Mouse (Mus musculus): ENCODE data around the gene Gm9999. TPM values are rescaled to one million over a fixed set of nuclear protein-coding genes. Genes with fewer than 3 reads are reported as not detected.
A peak's percentile ranks its signal among the peaks of the same experiment; 100 is the strongest.

The Gm9999 gene
- polyA plus RNA-seq, 1 experiment from 2014 or later = not detected

GRCm38 (mm10) chr7:47001900-47002275 is 18.5 kb downstream of the Gm9999 start:
- Histone ChIP-seq H3K4me1 (replicated peaks) (peaks cover 33% of the 10 kb centered on the region), H3K36me3 (peaks cover 26% of the 10 kb centered on the region), H3K27me3 (ENCODE audit: insufficient read depth, poor library complexity, severe bottlenecking) (no peaks in the 10 kb centered on the region), H3K9me3 (no peaks in the 10 kb centered on the region), H3K4me3 (no peak overlapping the region), H3K27ac (no peak overlapping the region)
- WGBS = 65% methylated on average over 4 of the region's 4 CpGs
- no peak for DNase-seq (ENCODE audit: low spot score)

- H3K27me3 ChIP-seq (ENCODE audit: insufficient read depth, poor library complexity, severe bottlenecking) = no peaks in the 10 kb centered on the region
- H3K9me3 ChIP-seq = no peaks in the 10 kb centered on the region
- H3K27ac ChIP-seq = no peak overlapping the region
- peaks cover 39% of the 10 kb centered on the region for H3K4me1 ChIP-seq (replicated peaks)
- H3K4me3 ChIP-seq = no peak overlapping the region
- peaks cover 9% of the 10 kb centered on the region for H3K36me3 ChIP-seq
- no peak for DNase-seq (ENCODE audit: low spot score)
- WGBS = 46% methylated on average over 3 of the region's 3 CpGs
Measured at GRCm38 (mm10) chr7:47003411-47004115, 20.2 kb downstream of the Gm9999 start.

- Histone ChIP-seq H3K27ac (peak overlapping the region; percentile 90), H3K9me3 (no peaks in the 10 kb centered on the region), H3K4me3 (peak overlapping the region; percentile 75), H3K27me3 (ENCODE audit: insufficient read depth, poor library complexity, severe bottlenecking) (no peaks in the 10 kb centered on the region), H3K36me3 (no peaks in the 10 kb centered on the region), H3K4me1 (replicated peaks) (peaks cover 44% of the 10 kb centered on the region)
- 25% methylated on average over 21 of the region's 21 CpGs for WGBS
- no peak for DNase-seq (ENCODE audit: low spot score)
Measured at GRCm38 (mm10) chr7:47007109-47007780, 23.9 kb downstream of the Gm9999 start.

GRCm38 (mm10) chr7:47007818-47008167 is 24.4 kb downstream of the Gm9999 start:
- Histone ChIP-seq H3K36me3 (no peaks in the 10 kb centered on the region), H3K27ac (peak overlapping the region; percentile 90), H3K4me1 (replicated peaks) (peaks cover 42% of the 10 kb centered on the region), H3K9me3 (no peaks in the 10 kb centered on the region), H3K4me3 (peak overlapping the region; percentile 75), H3K27me3 (ENCODE audit: insufficient read depth, poor library complexity, severe bottlenecking) (no peaks in the 10 kb centered on the region)
- WGBS = under 1% methylated on average over 25 of the region's 25 CpGs
- no peak for DNase-seq (ENCODE audit: low spot score)

GRCm38 (mm10) chr7:47008168-47008993 is 25.0 kb downstream of the Gm9999 start, which contains the start of gene Spty2d1:
Gene Spty2d1 (minus strand): TSS chr7:47008411.
- no peaks in the 10 kb centered on the region for H3K9me3 ChIP-seq
- no peaks in the 10 kb centered on the region for H3K27me3 ChIP-seq (ENCODE audit: insufficient read depth, poor library complexity, severe bottlenecking)
- H3K4me1 ChIP-seq (replicated peaks) = peaks cover 39% of the 10 kb centered on the region
- DNase-seq (ENCODE audit: low spot score) = peak; percentile 97
- peak within 1 kb of the TSS; percentile 75 for H3K4me3 ChIP-seq
- peak within 1 kb of the TSS; percentile 90 for H3K27ac ChIP-seq
- no peaks in the 10 kb centered on the region for H3K36me3 ChIP-seq
- 2% methylated on average over 57 of the region's 57 CpGs for WGBS

GRCm38 (mm10) chr7:47013131-47013767 is 29.9 kb downstream of the Gm9999 start:
- Histone ChIP-seq H3K4me3 (no peak overlapping the region), H3K36me3 (no peaks in the 10 kb centered on the region), H3K27ac (no peak overlapping the region), H3K27me3 (ENCODE audit: insufficient read depth, poor library complexity, severe bottlenecking) (no peaks in the 10 kb centered on the region), H3K4me1 (replicated peaks) (peaks cover 39% of the 10 kb centered on the region), H3K9me3 (no peaks in the 10 kb centered on the region)
- 53% methylated on average over 9 of the region's 9 CpGs for WGBS
- DNase-seq (ENCODE audit: low spot score) = no peak

- no peaks in the 10 kb centered on the region for H3K36me3 ChIP-seq
- peak overlapping the region; percentile 78 for H3K27ac ChIP-seq
- H3K4me1 ChIP-seq (replicated peaks) = peaks cover 31% of the 10 kb centered on the region
- H3K4me3 ChIP-seq = no peak overlapping the region
- no peaks in the 10 kb centered on the region for H3K9me3 ChIP-seq
- H3K27me3 ChIP-seq (ENCODE audit: insufficient read depth, poor library complexity, severe bottlenecking) = no peaks in the 10 kb centered on the region
- 53% methylated on average over 10 of the region's 11 CpGs for WGBS
- no peak for DNase-seq (ENCODE audit: low spot score)
Measured at GRCm38 (mm10) chr7:47014564-47015389, 31.4 kb downstream of the Gm9999 start.

- Histone ChIP-seq H3K4me1 (replicated peaks) (peaks cover 31% of the 10 kb centered on the region), H3K27me3 (ENCODE audit: insufficient read depth, poor library complexity, severe bottlenecking) (0 out of 2 replicates have a peak, but pooled peaks cover 1% of the 10 kb centered on the region), H3K36me3 (no peaks in the 10 kb centered on the region), H3K9me3 (no peaks in the 10 kb centered on the region), H3K27ac (peak overlapping the region; percentile 78), H3K4me3 (peak overlapping the region; percentile 23)
- peak; percentile 86 for DNase-seq (ENCODE audit: low spot score)
- 10% methylated on average over 6 of the region's 6 CpGs for WGBS
Measured at GRCm38 (mm10) chr7:47015390-47016065, 32.1 kb downstream of the Gm9999 start.

GRCm38 (mm10) chr7:47016602-47017001 is 33.2 kb downstream of the Gm9999 start:
- Histone ChIP-seq H3K9me3 (no peaks in the 10 kb centered on the region), H3K27ac (no peak overlapping the region), H3K36me3 (no peaks in the 10 kb centered on the region), H3K4me3 (no peak overlapping the region), H3K27me3 (ENCODE audit: insufficient read depth, poor library complexity, severe bottlenecking) (0 out of 2 replicates have a peak, but pooled peaks cover 3% of the 10 kb centered on the region), H3K4me1 (replicated peaks) (peaks cover 31% of the 10 kb centered on the region)
- DNase-seq (ENCODE audit: low spot score) = no peak
- WGBS = 74% methylated on average over 3 of the region's 3 CpGs

GRCm38 (mm10) chr7:47017146-47017545 is 33.8 kb downstream of the Gm9999 start:
- DNase-seq (ENCODE audit: low spot score) = no peak
- Histone ChIP-seq H3K4me3 (no peak overlapping the region), H3K27me3 (ENCODE audit: insufficient read depth, poor library complexity, severe bottlenecking) (0 out of 2 replicates have a peak, but pooled peaks cover 3% of the 10 kb centered on the region), H3K9me3 (no peaks in the 10 kb centered on the region), H3K27ac (no peak overlapping the region), H3K36me3 (no peaks in the 10 kb centered on the region), H3K4me1 (replicated peaks) (peaks cover 31% of the 10 kb centered on the region)
- 74% methylated on average over 7 of the region's 7 CpGs for WGBS

GRCm38 (mm10) chr7:47019641-47020040 is 36.3 kb downstream of the Gm9999 start:
- peaks cover 17% of the 10 kb centered on the region for H3K4me1 ChIP-seq (replicated peaks)
- DNase-seq (ENCODE audit: low spot score) = no peak
- no peaks in the 10 kb centered on the region for H3K9me3 ChIP-seq
- WGBS = 57% methylated on average over 5 of the region's 5 CpGs
- no peaks in the 10 kb centered on the region for H3K36me3 ChIP-seq
- H3K27ac ChIP-seq = no peak overlapping the region
- H3K4me3 ChIP-seq = no peak overlapping the region
- H3K27me3 ChIP-seq (ENCODE audit: insufficient read depth, poor library complexity, severe bottlenecking) = 0 out of 2 replicates have a peak, but pooled peaks cover 8% of the 10 kb centered on the region
